Mouse (Mus musculus) lung, adult 2 months (tissue): ENCODE measurements around the gene Defb45.

Experiments used
- CTCF ChIP-seq: fragments of 200-500 bp; IDR thresholded peaks from 2 replicates; pipeline ENCODE4 v1.5.1; 2011; ENCODE audit warnings: mild to moderate bottlenecking, low read length, control low read depth; ENCODE audit not compliant: insufficient read depth
- POLR2A ChIP-seq: fragments of 200-500 bp; IDR thresholded peaks from 2 replicates; pipeline ENCODE4 v1.6.1; 2011; ENCODE audit warnings: low read depth, mild to moderate bottlenecking, control low read depth, low read length, borderline replicate concordance; ENCODE audit errors: extremely low read depth

DNA sequence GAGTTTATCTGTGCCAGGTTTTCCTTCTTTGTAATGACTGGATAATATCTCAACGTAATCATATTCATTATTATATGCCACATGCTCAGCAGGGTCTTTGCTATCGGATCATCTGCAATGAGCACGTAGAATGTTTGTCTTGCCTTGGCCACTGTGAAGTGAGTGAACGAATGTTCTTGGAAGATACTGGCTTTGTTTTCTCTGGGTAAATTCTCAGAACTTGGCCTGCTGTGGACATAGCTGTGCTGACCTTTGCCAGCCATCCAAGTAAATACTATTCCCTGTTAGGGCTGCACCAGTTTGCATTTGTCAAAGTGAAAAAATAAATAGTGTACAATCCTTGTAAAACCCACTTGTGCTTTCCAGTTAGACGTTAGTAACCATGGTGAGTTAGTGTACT, 51.1 kb downstream of the Defb45 start:
- no peak for TF ChIP-seq CTCF
- no peak for TF ChIP-seq POLR2A
